ENCODE assay signal across 20 mouse cellular contexts in the genomic region with DNA sequence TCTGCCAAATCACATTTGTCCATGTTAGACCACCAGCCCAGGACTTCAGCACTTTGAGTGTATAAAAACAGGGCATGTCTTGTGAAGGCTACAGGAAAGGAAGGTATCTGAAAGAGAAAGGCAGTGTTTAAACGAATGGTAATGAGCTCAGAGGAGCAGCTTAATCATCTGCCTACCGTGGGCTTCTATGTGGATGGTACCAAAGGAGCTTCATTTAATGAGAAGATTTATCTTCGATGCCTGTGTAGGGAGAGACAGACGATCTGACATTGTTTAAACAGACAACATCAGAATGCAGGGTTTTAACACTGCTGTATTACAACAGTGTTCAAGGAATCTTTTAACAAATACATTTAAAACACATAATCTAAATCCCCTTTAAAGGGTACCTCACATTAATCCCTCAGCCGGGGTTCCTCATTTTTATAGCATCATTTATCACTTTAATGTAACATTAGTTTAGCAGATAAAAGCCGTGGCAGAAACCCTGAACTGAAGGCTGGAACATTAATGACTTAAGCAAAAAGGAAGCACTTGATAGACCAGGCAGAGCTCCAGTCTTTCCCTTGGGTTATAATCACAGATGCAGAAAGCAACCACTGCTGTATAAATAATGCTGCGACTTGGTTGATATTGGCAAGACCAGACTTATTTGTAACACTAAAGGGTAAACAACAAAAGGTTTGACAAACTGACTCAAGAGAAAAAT. TPM values are rescaled to one million over a fixed set of nuclear protein-coding genes. Genes with fewer than 3 reads are reported as not detected.
DNase-seq lines count a peak whose midpoint lies in the region; ATAC-seq and TF ChIP-seq lines count a peak whose summit lies in the region.
"Had no signal": no experiment of that assay in that cellular context is flagged by ENCODE, and none has a peak within 500 bp of the region (broad histone marks: within the 10 kb centered on the region; RNA-seq: fewer than 3 reads in every experiment).

No protein-coding gene starts in this region.

- H3K27ac ChIP-seq in forebrain, embryonic 14.5 days (ENCODE audit: low read depth, low read length) = no peak overlapping the region
- no peak overlapping the region for H3K27ac ChIP-seq in forebrain, embryonic 15.5 days (replicated peaks)
- H3K27ac ChIP-seq in liver, adult 2 months (replicated peaks; ENCODE audit: insufficient read depth, low read depth, low read length) = no peak overlapping the region
- no peak overlapping the region for H3K27ac ChIP-seq in liver, embryonic 12.5 days
- no peak overlapping the region for H3K27ac ChIP-seq in stomach, embryonic 16.5 days (ENCODE audit: low read length)
- no peak overlapping the region for H3K27ac ChIP-seq in stomach, postnatal 0 days (replicated peaks)
- H3K27ac ChIP-seq in neural tube, embryonic 15.5 days (replicated peaks) = peak overlapping the region; percentile 18; the same call in 1 of the 2 replicates
- no peak overlapping the region for H3K27ac ChIP-seq in heart, embryonic 12.5 days (ENCODE audit: poor library complexity, severe bottlenecking)
- H3K27ac ChIP-seq: embryonic facial prominence, embryonic 13.5 days; heart, embryonic 15.5 days; liver, embryonic 15.5 days had no signal

- peaks cover 5% of the 10 kb centered on the region; the same call in 1 of the 2 replicates for H3K4me1 ChIP-seq in forebrain, embryonic 14.5 days (ENCODE audit: control insufficient read depth, insufficient read depth, low read length)
- H3K4me1 ChIP-seq in forebrain, embryonic 15.5 days = peaks cover 4% of the 10 kb centered on the region; the same call in 1 of the 2 replicates
- no peaks in the 10 kb centered on the region for H3K4me1 ChIP-seq in liver, adult 2 months (ENCODE audit: control insufficient read depth, insufficient read depth, low read length)
- H3K4me1 ChIP-seq in liver, embryonic 12.5 days = no peaks in the 10 kb centered on the region
- H3K4me1 ChIP-seq in stomach, embryonic 16.5 days (ENCODE audit: control insufficient read depth, insufficient read depth, low read length) = no peaks in the 10 kb centered on the region
- H3K4me1 ChIP-seq in stomach, postnatal 0 days (replicated peaks; ENCODE audit: control insufficient read depth, insufficient read depth) = no peaks in the 10 kb centered on the region
- H3K4me1 ChIP-seq in neural tube, embryonic 15.5 days = peaks cover 21% of the 10 kb centered on the region
- H3K4me1 ChIP-seq in heart, embryonic 12.5 days (replicated peaks) = 0 out of 2 replicates have a peak, but pooled peaks cover 2% of the 10 kb centered on the region
- H3K4me1 ChIP-seq: embryonic facial prominence, embryonic 13.5 days; heart, embryonic 15.5 days; liver, embryonic 15.5 days had no signal

- H3K4me2 ChIP-seq in forebrain, embryonic 14.5 days (ENCODE audit: low read length) = no peak overlapping the region
- H3K4me2 ChIP-seq in forebrain, embryonic 15.5 days (replicated peaks) = no peak overlapping the region
- no peak overlapping the region for H3K4me2 ChIP-seq in liver, embryonic 12.5 days
- no peak overlapping the region for H3K4me2 ChIP-seq in stomach, embryonic 16.5 days (ENCODE audit: low read depth, low read length)
- H3K4me2 ChIP-seq in stomach, postnatal 0 days (replicated peaks; ENCODE audit: low read depth) = no peak overlapping the region
- H3K4me2 ChIP-seq in neural tube, embryonic 15.5 days = peak overlapping the region; percentile 13
- no peak overlapping the region for H3K4me2 ChIP-seq in heart, embryonic 12.5 days
- H3K4me2 ChIP-seq: embryonic facial prominence, embryonic 13.5 days; heart, embryonic 15.5 days; liver, embryonic 15.5 days had no signal

- no peak for TF ChIP-seq POLR2A in liver, adult 2 months (IDR thresholded peaks at IDR 0.05; ENCODE audit: extremely low read depth, insufficient read depth, low read length)

- no peaks in the 10 kb centered on the region for H3K36me3 ChIP-seq in forebrain, embryonic 14.5 days (ENCODE audit: control insufficient read depth, insufficient read depth, low read length)
- no peaks in the 10 kb centered on the region for H3K36me3 ChIP-seq in forebrain, embryonic 15.5 days
- no peaks in the 10 kb centered on the region for H3K36me3 ChIP-seq in liver, adult 2 months (ENCODE audit: control insufficient read depth, insufficient read depth, low read length)
- H3K36me3 ChIP-seq in liver, embryonic 12.5 days = no peaks in the 10 kb centered on the region
- H3K36me3 ChIP-seq in stomach, embryonic 16.5 days (ENCODE audit: control insufficient read depth, insufficient read depth, low read length) = no peaks in the 10 kb centered on the region
- no peaks in the 10 kb centered on the region for H3K36me3 ChIP-seq in stomach, postnatal 0 days (ENCODE audit: control insufficient read depth, insufficient read depth, low read length)
- no peaks in the 10 kb centered on the region for H3K36me3 ChIP-seq in neural tube, embryonic 15.5 days
- H3K36me3 ChIP-seq in heart, embryonic 12.5 days = no peaks in the 10 kb centered on the region
- H3K36me3 ChIP-seq: embryonic facial prominence, embryonic 13.5 days; heart, embryonic 15.5 days; liver, embryonic 15.5 days had no signal

- TF ChIP-seq CTCF in liver, adult 2 months (IDR thresholded peaks at IDR 0.05; ENCODE audit: low read depth, low read length) = no peak
- no peak for TF ChIP-seq CTCF in stomach, postnatal 0 days (IDR thresholded peaks at IDR 0.05; ENCODE audit: low read depth)

- H3K79me2 ChIP-seq in liver, adult 2 months (ENCODE audit: control insufficient read depth, insufficient read depth, low read length) = no peaks in the 10 kb centered on the region

- no peak overlapping the region for H3K9ac ChIP-seq in forebrain, embryonic 14.5 days (ENCODE audit: low read length)
- H3K9ac ChIP-seq in forebrain, embryonic 15.5 days (replicated peaks) = no peak overlapping the region
- H3K9ac ChIP-seq in liver, adult 2 months (ENCODE audit: low read depth, low read length) = no peak overlapping the region
- no peak overlapping the region for H3K9ac ChIP-seq in liver, embryonic 12.5 days
- no peak overlapping the region for H3K9ac ChIP-seq in stomach, embryonic 16.5 days (ENCODE audit: low read length)
- H3K9ac ChIP-seq in stomach, postnatal 0 days (ENCODE audit: low read length) = no peak overlapping the region
- no peak overlapping the region for H3K9ac ChIP-seq in neural tube, embryonic 15.5 days (replicated peaks)
- H3K9ac ChIP-seq in heart, embryonic 12.5 days = no peak overlapping the region
- H3K9ac ChIP-seq: embryonic facial prominence, embryonic 13.5 days; heart, embryonic 15.5 days; liver, embryonic 15.5 days had no signal

- H3K4me3 ChIP-seq in forebrain, embryonic 14.5 days (ENCODE audit: low read depth, low read length) = no peak overlapping the region
- no peak overlapping the region for H3K4me3 ChIP-seq in forebrain, embryonic 15.5 days
- no peak overlapping the region for H3K4me3 ChIP-seq in liver, adult 2 months (ENCODE audit: insufficient read depth, low read depth, low read length)
- H3K4me3 ChIP-seq in liver, embryonic 12.5 days = no peak overlapping the region
- no peak overlapping the region for H3K4me3 ChIP-seq in stomach, embryonic 16.5 days (replicated peaks; ENCODE audit: low read length)
- H3K4me3 ChIP-seq in stomach, postnatal 0 days (ENCODE audit: low read depth, low read length) = no peak overlapping the region
- H3K4me3 ChIP-seq in neural tube, embryonic 15.5 days (replicated peaks) = no peak overlapping the region
- no peak overlapping the region for H3K4me3 ChIP-seq in heart, embryonic 12.5 days
- H3K4me3 ChIP-seq: embryonic facial prominence, embryonic 13.5 days; heart, embryonic 15.5 days; liver, embryonic 15.5 days had no signal

- ATAC-seq in forebrain, embryonic 14.5 days = peak; percentile 40; the same call in 1 of the 2 replicates
- no peak for ATAC-seq in forebrain, embryonic 15.5 days (replicated peaks)
- ATAC-seq in liver, embryonic 12.5 days = no peak
- 0 out of 2 replicates have a peak, but pooled peaks have one; percentile 13 for ATAC-seq in stomach, embryonic 16.5 days (ENCODE audit: insufficient read depth, low FRiP score)
- ATAC-seq in stomach, postnatal 0 days (ENCODE audit: low FRiP score, low TSS enrichment) = no peak
- peak; percentile 73; the same call in 1 of the 2 replicates for ATAC-seq in neural tube, embryonic 15.5 days (ENCODE audit: low FRiP score)
- no peak for ATAC-seq in heart, embryonic 12.5 days (ENCODE audit: insufficient number of reproducible peaks, low FRiP score)
- ATAC-seq: activated CD4-positive, CD25-positive, alpha-beta regulatory T cell, adult 4 months had no signal

- WGBS in forebrain, embryonic 14.5 days = 14% methylated on average over 7 of the region's 7 CpGs
- WGBS in forebrain, embryonic 15.5 days = 12% methylated on average over 7 of the region's 7 CpGs
- WGBS in liver, adult 2 months = 48% methylated on average over 7 of the region's 7 CpGs
- WGBS in liver, embryonic 12.5 days (ENCODE audit: insufficient replicate concordance) = 39% methylated on average over 7 of the region's 7 CpGs
- 13% methylated on average over 7 of the region's 7 CpGs for WGBS in stomach, embryonic 16.5 days
- 8% methylated on average over 7 of the region's 7 CpGs for WGBS in stomach, postnatal 0 days
- 8% methylated on average over 7 of the region's 7 CpGs for WGBS in neural tube, embryonic 15.5 days
- 37% methylated on average over 7 of the region's 7 CpGs for WGBS in heart, embryonic 12.5 days

- peak; percentile 25 for DNase-seq in forebrain, embryonic 14.5 days (ENCODE audit: low spot score)
- DNase-seq in liver, adult 2 months (ENCODE audit: extremely low read depth, low read depth, low spot score) = peak; percentile 16
- no peak for DNase-seq in stomach, postnatal 0 days (ENCODE audit: low spot score)
- DNase-seq: adrenal gland, postnatal 25 days; cerebellum, postnatal 10 days; kidney, postnatal 36 days had no signal

- no peaks in the 10 kb centered on the region for H3K27me3 ChIP-seq in forebrain, embryonic 14.5 days (replicated peaks; ENCODE audit: control insufficient read depth, insufficient read depth, low read length)
- no peaks in the 10 kb centered on the region for H3K27me3 ChIP-seq in forebrain, embryonic 15.5 days
- no peaks in the 10 kb centered on the region for H3K27me3 ChIP-seq in liver, adult 2 months (ENCODE audit: control insufficient read depth, insufficient read depth, low read length)
- H3K27me3 ChIP-seq in liver, embryonic 12.5 days (replicated peaks) = no peaks in the 10 kb centered on the region
- no peaks in the 10 kb centered on the region for H3K27me3 ChIP-seq in stomach, embryonic 16.5 days (ENCODE audit: control insufficient read depth, insufficient read depth, low read length)
- H3K27me3 ChIP-seq in stomach, postnatal 0 days (ENCODE audit: control insufficient read depth, insufficient read depth, low read length) = no peaks in the 10 kb centered on the region
- H3K27me3 ChIP-seq in neural tube, embryonic 15.5 days (replicated peaks) = no peaks in the 10 kb centered on the region
- no peaks in the 10 kb centered on the region for H3K27me3 ChIP-seq in heart, embryonic 12.5 days (replicated peaks)
- H3K27me3 ChIP-seq: embryonic facial prominence, embryonic 13.5 days; heart, embryonic 15.5 days; liver, embryonic 15.5 days had no signal

- TF ChIP-seq EP300 in stomach, postnatal 0 days (optimal IDR thresholded peaks at IDR 0.05) = no peak

- no peaks in the 10 kb centered on the region for H3K9me3 ChIP-seq in forebrain, embryonic 14.5 days (replicated peaks; ENCODE audit: control insufficient read depth, low read length)
- H3K9me3 ChIP-seq in forebrain, embryonic 15.5 days = no peaks in the 10 kb centered on the region
- no peaks in the 10 kb centered on the region for H3K9me3 ChIP-seq in liver, embryonic 12.5 days (replicated peaks)
- H3K9me3 ChIP-seq in stomach, embryonic 16.5 days (replicated peaks; ENCODE audit: control insufficient read depth, low read length) = no peaks in the 10 kb centered on the region
- H3K9me3 ChIP-seq in stomach, postnatal 0 days (ENCODE audit: control insufficient read depth, low read length) = no peaks in the 10 kb centered on the region
- no peaks in the 10 kb centered on the region for H3K9me3 ChIP-seq in neural tube, embryonic 15.5 days (replicated peaks)
- no peaks in the 10 kb centered on the region for H3K9me3 ChIP-seq in heart, embryonic 12.5 days (replicated peaks)
- H3K9me3 ChIP-seq: embryonic facial prominence, embryonic 13.5 days; heart, embryonic 15.5 days; liver, embryonic 15.5 days had no signal

RNA-seq across cellular contexts. Expression of a gene that starts 19.8 kb away (rescaled TPM):
- polyA plus RNA-seq in forebrain, embryonic 14.5 days (2014; fragmentation: Nextera tagmentation; extraction: Ambion mirVana) = not detected in 2 replicates
- polyA plus RNA-seq in forebrain, embryonic 15.5 days (2015; fragmentation: Nextera tagmentation; extraction: Ambion mirVana) = 0.26 TPM in 1 of 2 replicates, not detected in the other
- total RNA-seq in liver, adult 2 months (2014; rRNA removed) = not detected in 2 replicates
- polyA plus RNA-seq in liver, adult 2 months (2012; rRNA removed) = not detected in 2 replicates
- not detected in 2 replicates for polyA plus RNA-seq in liver, embryonic 12.5 days (2016; fragmentation: Nextera tagmentation; extraction: Ambion mirVana)
- polyA plus RNA-seq in stomach, embryonic 16.5 days (2015; fragmentation: Nextera tagmentation; extraction: Ambion mirVana) = not detected in 2 replicates
- polyA plus RNA-seq in stomach, postnatal 0 days (2015; fragmentation: Nextera tagmentation; extraction: Ambion mirVana) = not detected in 2 replicates
- polyA plus RNA-seq in neural tube, embryonic 15.5 days (2015; fragmentation: Nextera tagmentation; extraction: Ambion mirVana) = 0.20 TPM in 1 of 2 replicates, not detected in the other
- not detected in 2 replicates for polyA plus RNA-seq in heart, embryonic 12.5 days (2016; fragmentation: Nextera tagmentation; extraction: Ambion mirVana)
- total RNA-seq: layer of hippocampus, postnatal 25 days; megakaryocyte, adult 5-6 weeks had no signal
- polyA plus RNA-seq: activated CD4-positive, CD25-positive, alpha-beta regulatory T cell, adult 4 months; embryonic facial prominence, embryonic 13.5 days; gonadal fat pad, adult 2 months; heart, embryonic 15.5 days; limb, embryonic 11.5 days; liver, embryonic 15.5 days; stomach, embryonic 14.5 days had no signal

RNA-seq across cellular contexts. Expression of a gene that starts 35.2 kb away (rescaled TPM):
- polyA plus RNA-seq in forebrain, embryonic 14.5 days (2014; fragmentation: Nextera tagmentation; extraction: Ambion mirVana) = 3.7 and 5.1 TPM in 2 replicates
- polyA plus RNA-seq in forebrain, embryonic 15.5 days (2015; fragmentation: Nextera tagmentation; extraction: Ambion mirVana) = 4.2 and 5.3 TPM in 2 replicates
- 135 and 160 TPM in 2 replicates for total RNA-seq in liver, adult 2 months (2014; rRNA removed)
- polyA plus RNA-seq in liver, adult 2 months (2012; rRNA removed) = 47.7 and 64.6 TPM in 2 replicates
- 2.3 and 2.6 TPM in 2 replicates for polyA plus RNA-seq in liver, embryonic 12.5 days (2016; fragmentation: Nextera tagmentation; extraction: Ambion mirVana)
- polyA plus RNA-seq in stomach, embryonic 16.5 days (2015; fragmentation: Nextera tagmentation; extraction: Ambion mirVana) = 9.0 and 10.2 TPM in 2 replicates
- polyA plus RNA-seq in stomach, postnatal 0 days (2015; fragmentation: Nextera tagmentation; extraction: Ambion mirVana) = 4.4 TPM in 2 replicates
- 12.3 and 13.7 TPM in 2 replicates for polyA plus RNA-seq in neural tube, embryonic 15.5 days (2015; fragmentation: Nextera tagmentation; extraction: Ambion mirVana)
- 9.0 and 9.4 TPM in 2 replicates for polyA plus RNA-seq in heart, embryonic 12.5 days (2016; fragmentation: Nextera tagmentation; extraction: Ambion mirVana)

Comparison
In these comparisons a context has a peak if more than half of its experiments do, and no peak if none do; other contexts are left out.
1. ATAC-seq: peak in forebrain, embryonic 14.5 days (single experiment), stomach, embryonic 16.5 days (single experiment) and neural tube, embryonic 15.5 days (single experiment); none in forebrain, embryonic 15.5 days (single experiment), liver, embryonic 12.5 days (single experiment), stomach, postnatal 0 days (single experiment) and heart, embryonic 12.5 days (single experiment).